Mouse (Mus musculus): ENCODE measurements around the gene Krt71. TPM values are rescaled to one million over a fixed set of nuclear protein-coding genes. Genes with fewer than 3 reads are reported as not detected.

The Krt71 gene
- not detected in 2 replicates for polyA plus RNA-seq (2015; fragmentation: Nextera tagmentation; extraction: Ambion mirVana)

DNA sequence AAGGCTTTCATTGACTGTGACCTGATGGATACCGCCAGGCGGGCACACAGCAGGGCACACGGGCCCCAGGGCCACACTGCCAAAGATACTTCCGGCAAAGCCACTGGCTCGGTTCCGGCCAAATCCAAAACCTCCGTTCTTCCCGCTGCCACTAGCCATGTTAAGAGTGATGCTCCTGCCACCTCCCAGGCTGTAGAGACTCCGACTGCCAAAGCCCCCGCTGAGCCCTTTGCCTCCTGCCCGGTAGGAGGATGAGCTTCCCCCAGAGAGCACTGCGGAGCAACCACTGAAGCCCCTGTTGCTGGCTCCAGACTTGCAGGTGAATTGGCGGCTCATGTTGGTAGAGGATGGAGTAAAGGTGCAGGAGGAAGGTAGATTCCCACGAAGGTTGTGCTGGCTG, at the start of gene Krt71:
Krt71 (minus strand) TSS at position 399 of the 400 bp plus-strand sequence.
- Histone ChIP-seq H3K36me3 (no peaks in the 10 kb centered on the region), H3K27me3 (peaks cover 5% of the 10 kb centered on the region; the same call in 1 of the 2 replicates), H3K9ac (no peak within 1 kb of the TSS), H3K4me2 (no peak within 1 kb of the TSS), H3K4me3 (no peak within 1 kb of the TSS), H3K27ac (no peak within 1 kb of the TSS), H3K9me3 (no peaks in the 10 kb centered on the region), H3K4me1 (no peaks in the 10 kb centered on the region)
- no peak for ATAC-seq (ENCODE audit: borderline replicate concordance, extremely low read depth, low FRiP score, low TSS enrichment)
- WGBS = 52% methylated on average over 14 of the region's 14 CpGs

DNA sequence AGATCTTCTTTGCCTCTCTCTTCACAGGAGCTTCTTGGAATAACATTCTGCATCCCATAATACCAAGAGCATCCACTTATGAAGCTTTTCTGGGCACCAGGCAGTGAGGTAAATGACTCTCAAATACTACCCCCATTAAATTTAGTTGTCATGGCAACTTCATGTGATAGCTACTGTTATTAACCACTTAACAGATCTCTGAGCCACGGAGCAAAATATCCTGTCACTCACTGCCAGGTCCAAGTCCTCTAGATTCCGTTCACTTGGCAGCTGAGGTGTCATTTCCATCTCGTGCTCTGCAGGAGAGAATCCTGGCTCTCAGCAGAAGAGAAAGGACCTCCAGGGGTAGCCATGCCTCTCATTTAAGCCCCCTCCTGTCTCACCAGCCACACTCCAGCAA, 48.0 kb upstream of the Krt71 start:
- no peak overlapping the region for H3K9ac ChIP-seq
- no peak for ATAC-seq (ENCODE audit: borderline replicate concordance, extremely low read depth, low FRiP score, low TSS enrichment)
- 8% methylated on average over 3 of the region's 3 CpGs for WGBS

DNA sequence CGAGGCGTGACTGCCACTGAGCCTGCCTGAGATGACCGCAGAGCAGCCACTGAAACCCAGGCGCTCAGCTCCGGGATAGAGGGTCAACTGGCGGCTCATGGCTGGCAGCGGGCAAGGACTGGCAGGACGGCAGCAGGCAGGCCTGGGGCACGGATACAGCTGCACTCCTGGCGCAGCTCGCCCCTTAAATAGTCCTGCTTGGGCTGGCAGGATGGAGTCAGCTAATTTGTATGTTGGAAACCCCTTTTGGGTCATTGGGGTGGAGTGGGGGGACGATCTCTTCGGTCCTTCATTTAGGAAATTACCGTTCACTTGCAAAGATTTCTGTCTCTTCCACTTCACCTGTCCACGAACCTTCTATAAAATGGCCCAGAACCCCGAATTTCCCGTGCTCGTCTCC, 43.5 kb upstream of the Krt71 start, which contains the start of gene Krt72:
Krt72 (minus strand) TSS at position 101 of the 400 bp plus-strand sequence.
- H3K36me3 ChIP-seq = no peaks in the 10 kb centered on the region
- no peak within 1 kb of the TSS for H3K4me2 ChIP-seq
- no peak for ATAC-seq (ENCODE audit: borderline replicate concordance, extremely low read depth, low FRiP score, low TSS enrichment)
- WGBS = 80% methylated on average over 18 of the region's 18 CpGs
- H3K27me3 ChIP-seq = no peaks in the 10 kb centered on the region; the same call in 1 of the 2 replicates
- no peak within 1 kb of the TSS for H3K4me3 ChIP-seq
- H3K4me1 ChIP-seq = no peaks in the 10 kb centered on the region
- no peak within 1 kb of the TSS for H3K9ac ChIP-seq
- H3K27ac ChIP-seq = no peak within 1 kb of the TSS
- no peaks in the 10 kb centered on the region for H3K9me3 ChIP-seq

More for the DNA sequence above, 48.0 kb upstream of the Krt71 start:
- Histone ChIP-seq H3K4me3 (no peak overlapping the region), H3K27ac (no peak overlapping the region), H3K36me3 (no peaks in the 10 kb centered on the region), H3K4me2 (no peak overlapping the region), H3K9me3 (no peaks in the 10 kb centered on the region), H3K4me1 (no peaks in the 10 kb centered on the region), H3K27me3 (peaks cover 4% of the 10 kb centered on the region; the same call in 1 of the 2 replicates)

DNA sequence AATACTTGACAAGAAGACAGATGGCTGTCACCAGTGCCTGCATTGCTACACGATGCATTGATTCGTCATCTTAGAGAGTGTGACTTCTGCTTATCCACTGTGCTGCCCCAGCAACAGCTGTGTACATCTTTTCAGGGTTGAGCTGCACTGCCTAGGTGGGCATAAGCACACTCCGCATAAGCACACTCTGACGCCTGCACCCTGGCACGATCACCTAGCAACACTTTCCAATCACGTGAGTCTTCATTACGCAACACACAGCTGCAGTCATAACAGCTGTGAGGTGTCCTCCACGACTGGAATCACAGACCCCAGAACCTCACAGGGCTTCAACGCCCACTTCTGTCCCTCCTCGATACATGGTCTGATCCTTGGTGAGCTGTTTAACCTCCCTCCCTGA, 30.5 kb upstream of the Krt71 start:
- no peak overlapping the region for H3K4me2 ChIP-seq
- no peaks in the 10 kb centered on the region for H3K9me3 ChIP-seq
- peak; percentile 44; the same call in 1 of the 2 replicates for ATAC-seq (ENCODE audit: borderline replicate concordance, extremely low read depth, low FRiP score, low TSS enrichment)
- 48% methylated on average over 10 of the region's 10 CpGs for WGBS
- H3K27me3 ChIP-seq = no peaks in the 10 kb centered on the region
- no peaks in the 10 kb centered on the region for H3K4me1 ChIP-seq
- H3K27ac ChIP-seq = no peak overlapping the region
- H3K4me3 ChIP-seq = no peak overlapping the region
- no peaks in the 10 kb centered on the region for H3K36me3 ChIP-seq
- H3K9ac ChIP-seq = no peak overlapping the region

DNA sequence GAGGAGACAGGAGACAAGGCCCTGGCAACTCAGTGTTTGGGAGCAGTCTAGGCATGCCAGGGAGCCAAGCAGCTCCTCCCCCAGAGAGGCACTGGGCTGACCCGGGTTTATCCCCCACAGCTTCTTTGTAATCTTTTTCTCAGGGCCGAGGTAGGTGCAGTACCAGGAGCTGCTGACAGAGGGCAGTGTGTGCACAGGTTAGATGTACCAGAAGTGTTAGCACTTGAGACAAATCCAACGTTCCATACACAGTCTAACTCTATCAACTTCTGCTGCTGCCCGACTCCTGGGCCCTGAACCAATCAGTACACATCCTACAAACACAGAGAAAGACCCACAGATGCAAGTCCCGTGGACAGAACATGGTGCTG, 29.8 kb upstream of the Krt71 start:
- H3K36me3 ChIP-seq = no peaks in the 10 kb centered on the region
- no peak overlapping the region for H3K9ac ChIP-seq
- no peaks in the 10 kb centered on the region for H3K4me1 ChIP-seq
- no peak overlapping the region for H3K27ac ChIP-seq
- no peak overlapping the region for H3K4me2 ChIP-seq
- peak; percentile 72 for ATAC-seq (ENCODE audit: borderline replicate concordance, extremely low read depth, low FRiP score, low TSS enrichment)
- H3K27me3 ChIP-seq = no peaks in the 10 kb centered on the region
- 4% methylated on average over 5 of the region's 5 CpGs for WGBS
- H3K4me3 ChIP-seq = no peak overlapping the region
- no peaks in the 10 kb centered on the region for H3K9me3 ChIP-seq

DNA sequence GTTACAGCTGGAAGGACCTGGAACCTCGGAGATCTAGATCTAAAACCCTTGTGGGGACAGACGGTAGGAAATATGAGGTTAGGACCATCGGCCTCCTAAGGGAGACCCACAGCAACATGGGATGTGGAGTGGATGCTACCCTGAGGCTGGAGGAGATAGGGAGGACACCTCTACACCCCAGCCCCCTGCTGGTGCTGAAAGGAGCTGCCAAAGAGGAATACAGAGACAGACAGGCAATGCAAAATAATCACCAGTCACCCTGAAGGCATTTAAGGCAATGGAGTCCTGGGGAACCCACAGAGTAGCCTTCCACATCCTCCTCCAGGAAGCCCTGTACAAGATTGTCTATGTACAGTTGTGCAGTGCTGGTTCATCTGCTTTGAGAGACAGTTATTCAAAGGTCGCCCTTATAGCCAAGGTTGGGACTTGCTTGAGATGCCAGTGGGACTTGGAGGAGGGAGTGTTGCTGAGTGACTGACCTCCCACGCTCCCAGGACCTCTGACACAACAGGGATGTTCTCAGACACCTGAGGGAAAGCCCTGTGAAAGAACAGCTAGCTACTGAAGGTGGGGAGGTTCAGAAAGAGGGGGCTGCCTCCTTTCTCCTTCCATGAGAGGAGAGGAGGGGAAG, 29.3 kb upstream of the Krt71 start:
- Histone ChIP-seq H3K9me3 (no peaks in the 10 kb centered on the region), H3K4me1 (no peaks in the 10 kb centered on the region), H3K9ac (no peak overlapping the region), H3K4me3 (no peak overlapping the region), H3K36me3 (no peaks in the 10 kb centered on the region), H3K27ac (no peak overlapping the region), H3K27me3 (no peaks in the 10 kb centered on the region), H3K4me2 (no peak overlapping the region)
- WGBS = 62% methylated on average over 5 of the region's 5 CpGs
- ATAC-seq (ENCODE audit: borderline replicate concordance, extremely low read depth, low FRiP score, low TSS enrichment) = no peak

DNA sequence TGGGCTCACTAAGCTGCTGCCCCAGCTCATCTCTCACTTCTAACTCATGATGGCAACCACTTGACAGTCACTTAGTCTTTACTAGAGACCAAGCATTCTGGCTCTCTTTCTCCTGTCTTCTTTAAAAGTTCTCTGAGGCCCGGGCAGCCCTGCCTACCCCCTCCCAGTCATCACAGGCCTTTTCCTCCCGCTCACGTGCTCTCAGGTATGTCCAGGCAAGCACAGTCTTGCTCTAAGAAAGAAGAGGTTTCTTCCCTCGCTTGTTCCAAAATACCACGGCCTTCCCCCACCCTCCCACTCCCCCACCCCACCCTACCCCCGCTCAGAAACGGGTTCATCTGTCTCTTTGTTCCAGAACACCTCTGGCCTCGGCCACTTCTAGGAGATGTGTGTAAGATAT, 27.3 kb upstream of the Krt71 start:
- no peak overlapping the region for H3K4me3 ChIP-seq
- H3K27me3 ChIP-seq = no peaks in the 10 kb centered on the region
- H3K36me3 ChIP-seq = no peaks in the 10 kb centered on the region
- no peak overlapping the region for H3K4me2 ChIP-seq
- 26% methylated on average over 8 of the region's 8 CpGs for WGBS
- no peaks in the 10 kb centered on the region for H3K9me3 ChIP-seq
- no peak overlapping the region for H3K9ac ChIP-seq
- H3K4me1 ChIP-seq = no peaks in the 10 kb centered on the region
- H3K27ac ChIP-seq = no peak overlapping the region
- no peak for ATAC-seq (ENCODE audit: borderline replicate concordance, extremely low read depth, low FRiP score, low TSS enrichment)

DNA sequence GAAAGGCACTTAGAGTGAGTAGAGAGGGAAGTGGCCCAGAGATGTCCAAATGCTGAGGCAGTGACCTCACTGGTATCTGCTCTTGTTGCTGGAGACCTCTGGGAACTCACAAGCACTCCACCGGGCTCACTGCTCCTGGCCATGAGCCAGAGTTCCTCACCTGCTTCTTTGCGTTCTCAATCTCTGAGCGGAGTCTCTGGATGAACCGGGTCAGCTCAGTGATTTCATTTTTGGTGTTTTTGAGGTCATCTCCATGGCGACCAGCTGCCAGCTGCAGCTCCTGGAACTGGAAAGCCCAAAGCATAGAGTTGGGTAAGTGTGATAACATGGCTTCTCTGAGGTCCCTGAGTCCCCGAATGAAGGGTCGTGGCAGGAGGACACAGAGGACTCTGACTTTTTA, 5.1 kb downstream of the Krt71 start:
- Histone ChIP-seq H3K27ac (no peak overlapping the region), H3K4me3 (no peak overlapping the region), H3K36me3 (no peaks in the 10 kb centered on the region), H3K9me3 (no peaks in the 10 kb centered on the region), H3K9ac (no peak overlapping the region), H3K27me3 (peaks cover 5% of the 10 kb centered on the region; the same call in 1 of the 2 replicates), H3K4me2 (no peak overlapping the region), H3K4me1 (no peaks in the 10 kb centered on the region)
- 46% methylated on average over 7 of the region's 7 CpGs for WGBS
- no peak for ATAC-seq (ENCODE audit: borderline replicate concordance, extremely low read depth, low FRiP score, low TSS enrichment)

DNA sequence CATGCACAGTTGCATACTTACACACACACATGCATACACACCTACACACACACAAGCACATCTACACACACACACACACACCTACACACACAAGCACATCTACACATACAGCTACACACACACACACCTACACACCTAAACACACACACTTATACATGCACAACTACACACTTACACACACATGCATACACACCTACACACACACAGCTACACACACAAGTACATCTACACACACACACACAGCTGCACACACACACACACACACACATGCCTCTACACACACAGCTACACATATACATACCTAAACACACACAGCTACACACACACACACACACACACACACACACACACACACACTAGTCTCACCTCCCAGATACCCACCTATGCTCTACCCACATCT, 12.3 kb downstream of the Krt71 start:
- H3K27ac ChIP-seq = no peak overlapping the region
- no peak overlapping the region for H3K4me3 ChIP-seq
- H3K27me3 ChIP-seq = no peaks in the 10 kb centered on the region
- no peak overlapping the region for H3K9ac ChIP-seq
- no peaks in the 10 kb centered on the region for H3K4me1 ChIP-seq
- no peak overlapping the region for H3K4me2 ChIP-seq
- H3K9me3 ChIP-seq = no peaks in the 10 kb centered on the region
- H3K36me3 ChIP-seq = no peaks in the 10 kb centered on the region
- ATAC-seq (ENCODE audit: borderline replicate concordance, extremely low read depth, low FRiP score, low TSS enrichment) = no peak

DNA sequence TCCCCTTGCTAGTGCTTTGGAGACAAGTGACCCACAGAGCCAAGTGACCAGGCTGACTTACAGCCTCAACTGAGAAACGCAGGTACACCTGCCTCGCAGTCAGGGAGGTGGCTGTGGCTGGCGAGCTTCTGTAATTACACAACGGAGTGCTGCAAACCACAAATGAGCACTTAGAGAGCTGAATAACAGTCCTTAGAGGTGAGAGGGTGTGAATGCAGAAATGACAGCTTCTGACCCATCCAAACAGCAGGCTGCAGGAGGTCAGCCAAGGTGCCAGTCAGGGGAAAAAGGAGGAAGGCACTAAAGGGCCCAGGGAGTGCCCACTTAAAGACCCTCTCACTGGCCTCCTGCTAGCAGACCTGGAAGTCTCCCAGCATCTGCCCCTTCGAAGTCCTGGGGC, 18.2 kb downstream of the Krt71 start:
- H3K9ac ChIP-seq = no peak overlapping the region
- no peak overlapping the region for H3K27ac ChIP-seq
- H3K4me3 ChIP-seq = no peak overlapping the region
- no peaks in the 10 kb centered on the region for H3K36me3 ChIP-seq
- H3K4me1 ChIP-seq = no peaks in the 10 kb centered on the region
- H3K27me3 ChIP-seq = no peaks in the 10 kb centered on the region
- H3K9me3 ChIP-seq = no peaks in the 10 kb centered on the region
- H3K4me2 ChIP-seq = no peak overlapping the region
- 28% methylated on average over 5 of the region's 5 CpGs for WGBS
- no peak for ATAC-seq (ENCODE audit: borderline replicate concordance, extremely low read depth, low FRiP score, low TSS enrichment)

DNA sequence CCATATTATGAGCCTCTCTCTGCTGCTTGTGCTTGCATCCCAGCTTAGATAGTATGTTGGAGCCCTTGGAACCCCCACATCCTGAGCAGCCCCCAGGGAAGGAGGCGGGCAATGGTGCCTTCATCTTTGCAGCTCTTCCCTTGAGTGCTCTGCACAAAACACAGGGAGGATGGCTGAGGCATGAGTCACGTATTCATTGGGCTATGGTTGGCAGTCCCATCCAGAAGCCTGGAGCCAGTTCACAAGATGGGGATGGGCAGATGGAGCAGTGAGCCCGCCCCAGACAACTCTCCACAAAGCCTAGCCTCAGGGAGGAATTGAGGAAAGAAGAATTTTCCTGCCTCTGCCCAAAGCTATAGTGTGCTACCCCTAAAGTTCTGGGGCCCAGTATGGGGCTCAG, 27.1 kb downstream of the Krt71 start:
- H3K4me2 ChIP-seq = no peak overlapping the region
- no peak for ATAC-seq (ENCODE audit: borderline replicate concordance, extremely low read depth, low FRiP score, low TSS enrichment)
- H3K9ac ChIP-seq = no peak overlapping the region
- no peaks in the 10 kb centered on the region for H3K4me1 ChIP-seq
- H3K27me3 ChIP-seq = no peaks in the 10 kb centered on the region
- no peaks in the 10 kb centered on the region for H3K9me3 ChIP-seq
- no peak overlapping the region for H3K4me3 ChIP-seq
- WGBS = 79% methylated on average over 3 of the region's 3 CpGs
- H3K27ac ChIP-seq = no peak overlapping the region
- no peaks in the 10 kb centered on the region for H3K36me3 ChIP-seq

DNA sequence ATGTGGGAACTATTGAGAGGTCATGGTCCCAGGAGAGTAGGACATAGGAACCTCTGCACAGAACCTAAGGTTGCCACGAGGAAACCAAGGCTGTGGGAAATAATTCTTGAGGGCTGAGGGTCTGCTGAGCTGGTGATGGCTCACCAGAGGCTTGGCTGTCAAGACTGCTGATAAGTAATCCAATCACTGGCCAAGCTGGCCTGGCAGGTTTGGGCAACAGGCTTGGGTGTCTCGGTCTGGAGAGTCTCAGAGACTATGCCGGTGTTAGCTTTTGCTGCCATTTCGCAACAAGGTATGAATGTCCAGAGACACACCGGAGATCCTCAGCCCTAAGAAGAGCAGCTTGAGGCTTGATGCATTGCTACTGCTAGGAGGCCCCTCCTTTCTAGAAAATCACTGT, 28.6 kb downstream of the Krt71 start:
- Histone ChIP-seq H3K4me2 (no peak overlapping the region), H3K4me3 (no peak overlapping the region), H3K27ac (no peak overlapping the region), H3K27me3 (no peaks in the 10 kb centered on the region), H3K9me3 (no peaks in the 10 kb centered on the region), H3K4me1 (no peaks in the 10 kb centered on the region), H3K36me3 (no peaks in the 10 kb centered on the region), H3K9ac (no peak overlapping the region)
- ATAC-seq (ENCODE audit: borderline replicate concordance, extremely low read depth, low FRiP score, low TSS enrichment) = no peak
- WGBS = 44% methylated on average over 5 of the region's 5 CpGs

DNA sequence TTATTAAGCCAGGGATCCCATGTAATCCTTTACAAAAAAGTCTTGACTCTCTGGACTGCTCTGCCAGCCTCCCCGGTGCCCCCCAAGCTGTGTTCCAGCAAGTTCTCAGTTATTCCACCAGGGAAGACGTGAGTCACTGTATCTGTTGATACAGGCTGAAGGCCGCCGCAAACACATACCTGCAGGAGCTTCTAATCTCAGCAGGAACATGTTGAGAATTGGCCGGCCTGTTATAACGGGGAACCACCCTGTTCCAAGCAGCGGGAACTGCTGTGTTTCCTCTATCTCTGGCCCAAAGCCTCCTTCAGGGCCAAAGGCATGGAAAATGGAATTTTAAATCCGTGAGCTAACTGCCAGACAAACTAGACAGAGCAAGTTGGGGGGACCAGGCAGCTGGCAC, 29.2 kb downstream of the Krt71 start:
- H3K27me3 ChIP-seq = no peaks in the 10 kb centered on the region
- WGBS = 70% methylated on average over 8 of the region's 8 CpGs

More for the DNA sequence above, 29.2 kb downstream of the Krt71 start:
- Histone ChIP-seq H3K4me2 (no peak overlapping the region), H3K9ac (no peak overlapping the region), H3K27ac (no peak overlapping the region), H3K36me3 (no peaks in the 10 kb centered on the region), H3K9me3 (no peaks in the 10 kb centered on the region), H3K4me1 (no peaks in the 10 kb centered on the region), H3K4me3 (no peak overlapping the region)
- ATAC-seq (ENCODE audit: borderline replicate concordance, extremely low read depth, low FRiP score, low TSS enrichment) = no peak

Measured in lung, embryonic 15.5 days (tissue).